12 mouse cellular contexts compared by ENCODE assay signal in the genomic region with DNA sequence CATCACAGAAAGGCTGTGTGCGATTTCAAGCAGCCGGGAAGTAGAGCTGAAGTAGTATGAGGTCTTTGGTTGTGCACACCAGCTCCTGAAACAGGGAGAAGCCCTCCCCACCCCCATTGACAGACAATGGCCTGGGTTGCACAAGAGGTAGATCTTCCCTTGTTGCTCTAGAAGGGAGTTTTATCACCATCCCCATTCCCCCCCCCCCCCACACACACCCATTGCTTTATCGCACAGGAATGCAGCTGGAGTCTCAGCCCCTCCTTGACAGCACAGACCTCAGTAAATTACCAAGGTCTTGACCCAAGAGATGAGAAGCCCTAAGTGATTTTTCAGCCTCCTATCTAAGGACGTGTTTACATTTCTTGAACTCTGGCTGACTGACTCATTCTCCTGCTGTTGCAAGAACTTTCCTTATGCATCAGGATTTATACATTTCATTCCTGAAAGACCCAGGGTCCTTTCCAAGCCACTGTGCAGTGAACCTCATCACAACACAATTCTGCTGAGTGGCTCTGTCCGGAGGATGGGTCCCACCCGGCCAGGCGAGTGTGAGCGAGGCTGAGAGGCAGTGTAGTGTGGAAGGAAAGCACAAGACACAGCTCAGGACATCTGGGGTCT.
A peak's percentile ranks its signal among the peaks of the same experiment; 100 is the strongest.
DNase-seq lines count a peak whose midpoint lies in the region; ATAC-seq and TF ChIP-seq lines count a peak whose summit lies in the region.
"Had no signal": no experiment of that assay in that cellular context is flagged by ENCODE, and none has a peak within 500 bp of the region (broad histone marks: within the 10 kb centered on the region; RNA-seq: fewer than 3 reads in every experiment).

No protein-coding gene starts in this region.

- no peaks in the 10 kb centered on the region for H3K36me3 ChIP-seq in heart, embryonic 11.5 days (ENCODE audit: control insufficient read depth, insufficient read depth, low read length)
- H3K36me3 ChIP-seq in liver, embryonic 11.5 days (ENCODE audit: control insufficient read depth, insufficient read depth, low read length), result no peaks in the 10 kb centered on the region
- H3K36me3 ChIP-seq in liver, postnatal 0 days (replicated peaks; ENCODE audit: insufficient read depth, low read length), result no peaks in the 10 kb centered on the region
- no peaks in the 10 kb centered on the region for H3K36me3 ChIP-seq in neural tube, embryonic 13.5 days
- H3K36me3 ChIP-seq: limb, embryonic 12.5 days had no signal

- no peak; the same call in 1 of the 2 replicates for ATAC-seq in heart, embryonic 11.5 days (replicated peaks; ENCODE audit: insufficient number of reproducible peaks, low FRiP score, low TSS enrichment)
- ATAC-seq in liver, embryonic 11.5 days (replicated peaks; ENCODE audit: low FRiP score), result peak; percentile 57
- ATAC-seq in liver, postnatal 0 days, result no peak
- ATAC-seq in neural tube, embryonic 13.5 days (ENCODE audit: low read depth), result no peak
- no peak for ATAC-seq in inflammation-experienced regulatory T-cells, adult 6 months

- no peak for TF ChIP-seq CTCF in liver, postnatal 0 days (IDR thresholded peaks at IDR 0.05; ENCODE audit: low read depth)

- WGBS in heart, embryonic 11.5 days (ENCODE audit: insufficient replicate concordance), result 13% methylated on average over 8 of the region's 8 CpGs
- WGBS in liver, embryonic 11.5 days, result 28% methylated on average over 8 of the region's 8 CpGs
- 44% methylated on average over 8 of the region's 8 CpGs for WGBS in liver, postnatal 0 days (ENCODE audit: insufficient replicate concordance)
- 45% methylated on average over 8 of the region's 8 CpGs for WGBS in neural tube, embryonic 13.5 days

- H3K4me2 ChIP-seq in heart, embryonic 11.5 days, result peak overlapping the region; percentile 46
- H3K4me2 ChIP-seq in liver, embryonic 11.5 days, result no peak overlapping the region
- H3K4me2 ChIP-seq in liver, postnatal 0 days (ENCODE audit: low read depth, low read length), result no peak overlapping the region
- H3K4me2 ChIP-seq in neural tube, embryonic 13.5 days, result no peak overlapping the region
- H3K4me2 ChIP-seq: limb, embryonic 12.5 days; midbrain, embryonic 11.5 days had no signal

- no peak overlapping the region for H3K9ac ChIP-seq in heart, embryonic 11.5 days (ENCODE audit: low read depth, low read length)
- H3K9ac ChIP-seq in liver, embryonic 11.5 days (ENCODE audit: low read depth, low read length), result no peak overlapping the region
- H3K9ac ChIP-seq in liver, postnatal 0 days (replicated peaks), result no peak overlapping the region
- no peak overlapping the region for H3K9ac ChIP-seq in neural tube, embryonic 13.5 days
- H3K9ac ChIP-seq: limb, embryonic 12.5 days had no signal

- peaks cover 8% of the 10 kb centered on the region for H3K4me1 ChIP-seq in heart, embryonic 11.5 days (ENCODE audit: control insufficient read depth, insufficient read depth, low read length)
- H3K4me1 ChIP-seq in liver, embryonic 11.5 days (replicated peaks; ENCODE audit: control insufficient read depth, insufficient read depth, low read length), result peaks cover 10% of the 10 kb centered on the region; the same call in 1 of the 2 replicates
- H3K4me1 ChIP-seq in liver, postnatal 0 days (ENCODE audit: insufficient read depth), result no peaks in the 10 kb centered on the region
- H3K4me1 ChIP-seq in neural tube, embryonic 13.5 days (replicated peaks), result peaks cover 30% of the 10 kb centered on the region

- H3K4me3 ChIP-seq in heart, embryonic 11.5 days (ENCODE audit: low read depth, low read length), result no peak overlapping the region
- H3K4me3 ChIP-seq in liver, embryonic 11.5 days (ENCODE audit: low read depth, low read length), result no peak overlapping the region
- no peak overlapping the region for H3K4me3 ChIP-seq in liver, postnatal 0 days (ENCODE audit: low read depth, low read length)
- H3K4me3 ChIP-seq in neural tube, embryonic 13.5 days, result no peak overlapping the region
- H3K4me3 ChIP-seq: limb, embryonic 12.5 days had no signal

- DNase-seq in heart, adult 9 months (ENCODE audit: low spot score in 2 of 2), result no peak
- no peak for DNase-seq in liver, embryonic 11.5 days (ENCODE audit: low spot score)
- no peak for DNase-seq in liver, postnatal 0 days
- DNase-seq in embryo, embryonic 9.5 days (ENCODE audit: extremely low spot score), result peak; percentile 54
- DNase-seq in T-cell, adult 2 months (ENCODE audit: low spot score), result no peak
- DNase-seq: adrenal gland, postnatal 25 days; thymus, adult 2 months had no signal

- H3K27ac ChIP-seq in heart, embryonic 11.5 days (ENCODE audit: low read depth, low read length), result peak overlapping the region; percentile 65
- peak overlapping the region; percentile 38; the same call in 1 of the 2 replicates for H3K27ac ChIP-seq in liver, embryonic 11.5 days (ENCODE audit: low read depth, low read length)
- no peak overlapping the region for H3K27ac ChIP-seq in liver, postnatal 0 days (ENCODE audit: low read depth)
- peak overlapping the region; percentile 38; the same call in 1 of the 2 replicates for H3K27ac ChIP-seq in neural tube, embryonic 13.5 days (replicated peaks)
- H3K27ac ChIP-seq: limb, embryonic 12.5 days had no signal

- no peaks in the 10 kb centered on the region for H3K9me3 ChIP-seq in heart, embryonic 11.5 days (replicated peaks; ENCODE audit: control insufficient read depth, low read length)
- no peaks in the 10 kb centered on the region for H3K9me3 ChIP-seq in liver, embryonic 11.5 days (ENCODE audit: control insufficient read depth, low read length)
- no peaks in the 10 kb centered on the region for H3K9me3 ChIP-seq in liver, postnatal 0 days (ENCODE audit: low read length)
- no peaks in the 10 kb centered on the region for H3K9me3 ChIP-seq in neural tube, embryonic 13.5 days
- H3K9me3 ChIP-seq: limb, embryonic 12.5 days had no signal

- H3K27me3 ChIP-seq in heart, embryonic 11.5 days (ENCODE audit: control insufficient read depth, insufficient read depth, low read length), result peaks cover 10% of the 10 kb centered on the region
- H3K27me3 ChIP-seq in liver, embryonic 11.5 days (replicated peaks; ENCODE audit: control insufficient read depth, insufficient read depth, low read length), result no peaks in the 10 kb centered on the region; the same call in 1 of the 2 replicates
- no peaks in the 10 kb centered on the region for H3K27me3 ChIP-seq in liver, postnatal 0 days (ENCODE audit: insufficient read depth, low read length)
- no peaks in the 10 kb centered on the region for H3K27me3 ChIP-seq in neural tube, embryonic 13.5 days

- no peak for TF ChIP-seq EP300 in liver, postnatal 0 days (IDR thresholded peaks at IDR 0.05; ENCODE audit: low read depth)
